Mouse (Mus musculus): ENCODE results near the gene Mthfsd. TPM values are rescaled to one million over a fixed set of nuclear protein-coding genes. Genes with fewer than 3 reads are reported as not detected.

The Mthfsd gene
- polyA plus RNA-seq, 1 experiment from 2014 or later, result 56.1 TPM

GRCm38 (mm10) chr8:121088281-121088680 is 19.9 kb downstream of the Mthfsd start:
- H3K9me3 ChIP-seq (ENCODE audit: control insufficient read depth, low read length), result no peaks in the 10 kb centered on the region
- H3K27me3 ChIP-seq (ENCODE audit: control insufficient read depth, insufficient read depth, low read length), result peaks cover 96% of the 10 kb centered on the region
- no peak overlapping the region for H3K9ac ChIP-seq (ENCODE audit: low read depth, low read length)
- peaks cover 12% of the 10 kb centered on the region for H3K4me1 ChIP-seq (replicated peaks; ENCODE audit: control insufficient read depth, insufficient read depth, low read length)
- no peak overlapping the region for H3K4me3 ChIP-seq (ENCODE audit: low read depth, low read length)
- no peak for ATAC-seq (ENCODE audit: low FRiP score)
- no peaks in the 10 kb centered on the region for H3K36me3 ChIP-seq (ENCODE audit: control insufficient read depth, insufficient read depth, low read length)
- WGBS, result 2% methylated on average over 8 of the region's 8 CpGs
- H3K27ac ChIP-seq (ENCODE audit: low read depth, low read length), result no peak overlapping the region
- no peak overlapping the region for H3K4me2 ChIP-seq (replicated peaks; ENCODE audit: low read depth, low read length)
- DNase-seq (ENCODE audit: low spot score), result peak; percentile 50

- DNase-seq (ENCODE audit: low spot score) (peak; percentile 50), ATAC-seq (ENCODE audit: low FRiP score) (no peak)
- no peaks in the 10 kb centered on the region for H3K9me3 ChIP-seq (ENCODE audit: control insufficient read depth, low read length)
- peaks cover 96% of the 10 kb centered on the region for H3K27me3 ChIP-seq (ENCODE audit: control insufficient read depth, insufficient read depth, low read length)
- H3K9ac ChIP-seq (ENCODE audit: low read depth, low read length), result no peak overlapping the region
- H3K4me1 ChIP-seq (replicated peaks; ENCODE audit: control insufficient read depth, insufficient read depth, low read length), result peaks cover 16% of the 10 kb centered on the region
- H3K36me3 ChIP-seq (ENCODE audit: control insufficient read depth, insufficient read depth, low read length), result no peaks in the 10 kb centered on the region
- H3K27ac ChIP-seq (ENCODE audit: low read depth, low read length), result no peak overlapping the region
- no peak overlapping the region for H3K4me2 ChIP-seq (replicated peaks; ENCODE audit: low read depth, low read length)
- no peak overlapping the region for H3K4me3 ChIP-seq (ENCODE audit: low read depth, low read length)
- 3% methylated on average over 19 of the region's 19 CpGs for WGBS
Observed at GRCm38 (mm10) chr8:121086004-121086900, 21.9 kb downstream of the Mthfsd start.

GRCm38 (mm10) chr8:121085561-121085960 is 22.6 kb downstream of the Mthfsd start:
- DNase-seq (ENCODE audit: low spot score) (no peak), ATAC-seq (ENCODE audit: low FRiP score) (no peak)
- Histone ChIP-seq H3K36me3 (ENCODE audit: control insufficient read depth, insufficient read depth, low read length) (no peaks in the 10 kb centered on the region), H3K9ac (ENCODE audit: low read depth, low read length) (no peak overlapping the region), H3K9me3 (ENCODE audit: control insufficient read depth, low read length) (no peaks in the 10 kb centered on the region), H3K4me2 (replicated peaks; ENCODE audit: low read depth, low read length) (no peak overlapping the region), H3K27me3 (ENCODE audit: control insufficient read depth, insufficient read depth, low read length) (peaks cover 96% of the 10 kb centered on the region), H3K4me3 (ENCODE audit: low read depth, low read length) (no peak overlapping the region), H3K27ac (ENCODE audit: low read depth, low read length) (no peak overlapping the region), H3K4me1 (replicated peaks; ENCODE audit: control insufficient read depth, insufficient read depth, low read length) (peaks cover 16% of the 10 kb centered on the region)
- 9% methylated on average over 3 of the region's 3 CpGs for WGBS

- no peak overlapping the region for H3K27ac ChIP-seq (ENCODE audit: low read depth, low read length)
- WGBS, result 6% methylated on average over 30 of the region's 30 CpGs
- peaks cover 96% of the 10 kb centered on the region for H3K27me3 ChIP-seq (ENCODE audit: control insufficient read depth, insufficient read depth, low read length)
- H3K9ac ChIP-seq (ENCODE audit: low read depth, low read length), result 0 out of 2 replicates have a peak overlapping the region, but pooled peaks have one; percentile 7
- H3K4me2 ChIP-seq (replicated peaks; ENCODE audit: low read depth, low read length), result peak overlapping the region; percentile 84; the same call in 1 of the 2 replicates
- peak; percentile 59 for DNase-seq (ENCODE audit: low spot score)
- peak overlapping the region; percentile 37 for H3K4me3 ChIP-seq (ENCODE audit: low read depth, low read length)
- H3K9me3 ChIP-seq (ENCODE audit: control insufficient read depth, low read length), result no peaks in the 10 kb centered on the region
- H3K36me3 ChIP-seq (ENCODE audit: control insufficient read depth, insufficient read depth, low read length), result no peaks in the 10 kb centered on the region
- H3K4me1 ChIP-seq (replicated peaks; ENCODE audit: control insufficient read depth, insufficient read depth, low read length), result peaks cover 16% of the 10 kb centered on the region
- no peak for ATAC-seq (ENCODE audit: low FRiP score)
Observed at GRCm38 (mm10) chr8:121085011-121085410, 23.2 kb downstream of the Mthfsd start.

GRCm38 (mm10) chr8:121084210-121084951 is 23.8 kb downstream of the Mthfsd start, which contains the start of gene Foxf1:
Gene Foxf1, plus strand, starts transcription at chr8:121084386.
- ATAC-seq (ENCODE audit: low FRiP score) (no peak), DNase-seq (ENCODE audit: low spot score) (peak; percentile 70)
- WGBS, result under 1% methylated on average over 54 of the region's 83 CpGs
- Histone ChIP-seq H3K27ac (ENCODE audit: low read depth, low read length) (no peak within 1 kb of the TSS), H3K4me1 (replicated peaks; ENCODE audit: control insufficient read depth, insufficient read depth, low read length) (peaks cover 14% of the 10 kb centered on the region), H3K9ac (ENCODE audit: low read depth, low read length) (0 out of 2 replicates have a peak within 1 kb of the TSS, but pooled peaks have one; percentile 7), H3K27me3 (ENCODE audit: control insufficient read depth, insufficient read depth, low read length) (peaks cover 96% of the 10 kb centered on the region), H3K36me3 (ENCODE audit: control insufficient read depth, insufficient read depth, low read length) (no peaks in the 10 kb centered on the region), H3K9me3 (ENCODE audit: control insufficient read depth, low read length) (no peaks in the 10 kb centered on the region), H3K4me3 (ENCODE audit: low read depth, low read length) (peak within 1 kb of the TSS; percentile 37), H3K4me2 (replicated peaks; ENCODE audit: low read depth, low read length) (peak within 1 kb of the TSS; percentile 84)

GRCm38 (mm10) chr8:121083936-121084209 is 24.3 kb downstream of the Mthfsd start:
- no peaks in the 10 kb centered on the region for H3K9me3 ChIP-seq (ENCODE audit: control insufficient read depth, low read length)
- H3K4me3 ChIP-seq (ENCODE audit: low read depth, low read length), result peak overlapping the region; percentile 37
- H3K4me2 ChIP-seq (replicated peaks; ENCODE audit: low read depth, low read length), result peak overlapping the region; percentile 84
- H3K9ac ChIP-seq (ENCODE audit: low read depth, low read length), result no peak overlapping the region
- peaks cover 13% of the 10 kb centered on the region for H3K4me1 ChIP-seq (replicated peaks; ENCODE audit: control insufficient read depth, insufficient read depth, low read length)
- no peaks in the 10 kb centered on the region for H3K36me3 ChIP-seq (ENCODE audit: control insufficient read depth, insufficient read depth, low read length)
- WGBS, result 0% methylated on average over 13 of the region's 27 CpGs
- peaks cover 96% of the 10 kb centered on the region for H3K27me3 ChIP-seq (ENCODE audit: control insufficient read depth, insufficient read depth, low read length)
- no peak for DNase-seq (ENCODE audit: low spot score)
- H3K27ac ChIP-seq (ENCODE audit: low read depth, low read length), result no peak overlapping the region
- ATAC-seq (ENCODE audit: low FRiP score), result no peak

GRCm38 (mm10) chr8:121083093-121083935 is 24.9 kb downstream of the Mthfsd start:
- Histone ChIP-seq H3K27me3 (ENCODE audit: control insufficient read depth, insufficient read depth, low read length) (peaks cover 95% of the 10 kb centered on the region), H3K4me2 (replicated peaks; ENCODE audit: low read depth, low read length) (peak overlapping the region; percentile 84), H3K4me3 (ENCODE audit: low read depth, low read length) (peak overlapping the region; percentile 37), H3K4me1 (replicated peaks; ENCODE audit: control insufficient read depth, insufficient read depth, low read length) (peaks cover 13% of the 10 kb centered on the region), H3K9ac (ENCODE audit: low read depth, low read length) (no peak overlapping the region), H3K9me3 (ENCODE audit: control insufficient read depth, low read length) (no peaks in the 10 kb centered on the region), H3K36me3 (ENCODE audit: control insufficient read depth, insufficient read depth, low read length) (no peaks in the 10 kb centered on the region), H3K27ac (ENCODE audit: low read depth, low read length) (no peak overlapping the region)
- DNase-seq (ENCODE audit: low spot score) (peak; percentile 76), ATAC-seq (ENCODE audit: low FRiP score) (no peak; the same call in 1 of the 2 replicates)
- WGBS, result under 1% methylated on average over 89 of the region's 89 CpGs

Data from hindbrain, embryonic 11.5 days (tissue).